Mouse (Mus musculus) G1E (cell line): Measurements from ENCODE around the gene Emx2. TPM values are rescaled to one million over a fixed set of nuclear protein-coding genes. Genes with fewer than 3 reads are reported as not detected.

Source experiments
- ATAC-seq: 2 replicates; pipeline ENCODE4 v1.8.0; 2016; ENCODE audit warnings: mild to moderate bottlenecking; ENCODE audit not compliant: insufficient number of reproducible peaks, poor library complexity, low FRiP score, severe bottlenecking; ENCODE audit errors: extremely low read depth
- DNase-seq: peaks from one replicate; pipeline ENCODE4 v3.0.0; 2012; ENCODE audit warnings: low spot score
- H3K27me3 ChIP-seq: 2 replicates; pipeline ENCODE4 v1.6.1; 2012; ENCODE audit warnings: mild to moderate bottlenecking, low read length, inconsistent platforms; ENCODE audit not compliant: insufficient read depth
- H3K36me3 ChIP-seq: replicated peaks from 2 replicates; pipeline ENCODE3; 2012; ENCODE audit warnings: mild to moderate bottlenecking, inconsistent platforms
- H3K4me1 ChIP-seq: 2 replicates; pipeline ENCODE4 v1.6.1; 2012; ENCODE audit warnings: low read depth, low read length, inconsistent platforms, mixed read lengths; ENCODE audit not compliant: insufficient read depth
- H3K4me3 ChIP-seq: 2 replicates; pipeline ENCODE4 v1.5.1; 2012; ENCODE audit warnings: low read depth, mild to moderate bottlenecking, inconsistent platforms, low read length, moderate library complexity, mixed read lengths
- H3K9me3 ChIP-seq: replicated peaks from 2 replicates; pipeline ENCODE4 v1.6.1; 2012; ENCODE audit warnings: inconsistent platforms
- CTCF ChIP-seq: IDR thresholded peaks from 2 replicates; pipeline ENCODE4 v1.5.1; 2012; ENCODE audit warnings: low read depth, low read length, inconsistent platforms, mixed read lengths
- GATA1 ChIP-seq: IDR thresholded peaks from 2 replicates; pipeline ENCODE4 v1.6.1; 2012; ENCODE audit warnings: borderline replicate concordance, low read length, inconsistent platforms, mixed read lengths
- GATA2 ChIP-seq: IDR thresholded peaks from 2 replicates; pipeline ENCODE4 v1.6.1; 2012; ENCODE audit warnings: low read depth, low read length, inconsistent platforms, borderline replicate concordance
- POLR2AphosphoS5 ChIP-seq: IDR thresholded peaks from 2 replicates; pipeline ENCODE4 v1.6.1; 2012; ENCODE audit warnings: low read depth, low read length, inconsistent platforms; ENCODE audit not compliant: insufficient replicate concordance
- TAL1 ChIP-seq: conservative IDR thresholded peaks from 2 replicates; pipeline ENCODE4 v1.6.1; 2012; ENCODE audit warnings: low read depth, low read length, inconsistent platforms, mixed read lengths
- polyA plus RNA-seq: library from polyadenylated mRNA; stranded (reverse); fragments of >175 nt; gene quantifications from 2 replicates; pipeline ENCODE4 v1.2.3, GENCODE M21; 2012
- total RNA-seq, 2 experiments: library from RNA; stranded (forward) in 1 of 2; stranded (reverse) in 1 of 2; fragments of 200-1000 nt in 1 of 2; fragments of >200 nt in 1 of 2; fragmentation: Nextera tagmentation in 1 of 2; gene quantifications; 2 replicates each; pipeline ENCODE4 v1.2.3; 2014 to 2017

Emx2 gene
- total and polyA plus RNA-seq, 3 experiments = 4.7 TPM; not detected in 2

DNA sequence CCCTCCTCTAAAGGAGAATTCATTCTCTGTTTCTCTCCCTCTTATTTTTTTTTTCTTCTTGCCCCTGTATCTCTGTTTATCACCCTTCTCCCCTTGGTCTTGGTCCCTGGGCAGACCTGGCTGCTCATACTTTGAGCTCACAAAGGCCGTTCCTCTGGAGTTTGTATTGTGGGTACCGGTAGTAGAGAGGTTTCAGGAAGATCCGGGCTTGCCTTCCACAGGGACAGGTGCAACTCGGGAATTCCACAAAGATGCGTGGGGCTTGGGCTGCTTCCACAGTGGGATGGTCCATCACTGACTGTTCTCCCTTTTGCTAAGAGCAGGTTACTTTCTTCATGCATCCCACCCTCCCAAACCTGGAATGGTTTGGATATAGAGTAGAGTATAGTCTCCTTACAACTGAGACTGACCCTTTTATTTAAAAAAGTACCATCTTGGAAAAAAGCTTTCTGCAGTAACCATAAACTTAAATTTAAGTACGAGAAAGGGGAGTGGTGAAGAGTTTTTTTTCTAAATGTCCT is 8.3 kb downstream of the Emx2 start:
- no peak for TF ChIP-seq TAL1
- no peak for TF ChIP-seq GATA2
- TF ChIP-seq GATA1 = no peak
- no peak for TF ChIP-seq POLR2AphosphoS5
- no peak for TF ChIP-seq CTCF
- Histone ChIP-seq H3K27me3 (peaks cover 38% of the 10 kb centered on the region), H3K4me1 (no peaks in the 10 kb centered on the region), H3K4me3 (no peak overlapping the region), H3K9me3 (0 out of 2 replicates have a peak, but pooled peaks cover 2% of the 10 kb centered on the region), H3K36me3 (no peaks in the 10 kb centered on the region)
- ATAC-seq = no peak
- DNase-seq = no peak

DNA sequence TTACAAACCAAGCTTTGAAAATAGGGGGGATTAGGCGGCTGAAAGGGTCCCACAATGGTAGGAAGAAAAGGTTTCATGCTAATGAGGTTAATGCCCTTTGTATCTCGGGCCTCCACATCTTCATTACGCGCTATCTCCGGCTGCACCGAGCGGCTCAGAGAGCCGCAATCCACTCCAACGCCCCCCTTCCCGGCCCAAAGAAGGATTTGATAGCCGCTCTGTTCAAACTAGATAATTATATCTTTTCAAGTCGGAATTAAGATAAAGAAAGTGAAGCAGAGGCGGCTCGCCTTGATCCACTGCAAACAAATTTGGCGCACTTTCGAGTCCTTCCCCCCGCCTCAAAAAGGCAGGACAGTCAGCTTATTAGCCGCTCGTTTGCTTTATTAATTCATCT is 8.8 kb downstream of the Emx2 start:
- TF ChIP-seq POLR2AphosphoS5 (no peak), CTCF (no peak), GATA1 (no peak), GATA2 (no peak), TAL1 (no peak)
- DNase-seq (no peak), ATAC-seq (no peak)
- Histone ChIP-seq H3K4me3 (no peak overlapping the region), H3K36me3 (no peaks in the 10 kb centered on the region), H3K9me3 (no peaks in the 10 kb centered on the region), H3K4me1 (no peaks in the 10 kb centered on the region), H3K27me3 (peaks cover 35% of the 10 kb centered on the region)

DNA sequence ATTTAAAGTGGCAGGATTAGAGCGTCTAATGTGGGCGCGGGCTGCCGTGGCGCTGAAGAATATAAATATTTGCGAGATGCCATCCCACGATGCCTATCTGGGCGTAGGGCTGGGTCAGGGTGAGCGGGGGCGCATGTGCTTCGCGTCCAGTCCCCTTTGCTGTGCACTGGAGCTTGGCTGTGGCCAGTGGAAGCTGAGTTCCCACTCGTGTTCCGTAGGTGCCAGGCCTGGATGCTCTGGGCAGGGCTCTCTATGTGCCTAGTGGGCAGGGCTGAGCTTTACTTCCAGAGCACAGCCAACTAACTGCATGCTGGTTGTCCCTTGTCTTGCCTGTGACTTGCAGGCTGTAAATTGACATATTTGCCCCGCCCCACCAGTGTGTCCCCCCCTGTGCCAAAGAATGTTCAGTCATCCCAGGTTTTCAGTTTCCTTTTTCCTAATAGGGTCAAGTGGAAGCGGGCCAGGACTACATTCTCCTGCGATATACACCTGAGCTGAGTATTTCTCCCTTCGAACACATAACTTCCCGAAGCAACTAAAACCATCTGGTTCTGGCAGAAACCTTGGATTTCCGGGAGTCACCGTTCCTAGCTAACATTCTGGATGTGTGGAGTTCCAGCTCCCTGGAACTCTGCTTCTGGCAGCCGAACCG is 9.4 kb downstream of the Emx2 start:
- H3K27me3 ChIP-seq = peaks cover 35% of the 10 kb centered on the region
- no peak for ATAC-seq

DNA sequence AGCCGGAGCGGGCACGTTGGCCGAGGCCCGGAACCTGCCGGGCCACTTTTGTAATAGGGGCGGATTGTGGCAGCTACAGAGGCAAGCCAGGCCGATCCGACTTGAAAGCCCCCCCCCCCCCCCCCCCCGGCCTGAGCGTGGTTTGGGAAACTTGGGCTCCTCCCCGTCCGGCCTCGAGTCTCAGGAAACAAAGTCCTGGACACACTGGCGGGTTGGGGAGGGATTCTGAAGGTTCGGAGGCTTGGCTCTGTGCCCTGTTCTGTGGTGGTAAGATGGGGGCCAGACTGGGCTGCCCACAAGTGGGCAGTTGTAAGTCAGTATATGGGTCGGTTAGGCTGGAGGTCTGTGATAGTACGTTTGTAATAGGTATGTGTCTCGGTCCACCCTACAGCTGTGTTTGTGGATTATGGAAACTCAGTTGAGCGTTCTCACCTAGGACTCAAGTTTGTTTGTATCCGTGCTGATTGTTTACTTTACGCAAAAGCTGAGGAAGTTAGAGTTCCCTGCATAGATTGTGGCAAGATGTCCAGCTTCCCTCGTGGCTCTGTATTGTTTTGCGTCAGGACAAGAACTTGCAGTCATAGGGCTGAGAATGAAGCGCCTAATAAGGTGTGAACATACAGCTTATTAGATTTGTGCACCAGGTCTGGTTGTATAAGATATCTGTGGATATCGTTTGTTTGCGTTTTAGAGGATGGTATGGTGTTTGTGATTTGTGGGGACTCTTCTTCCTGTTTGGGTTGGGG is 10.1 kb downstream of the Emx2 start:
- H3K9me3 ChIP-seq = no peaks in the 10 kb centered on the region
- no peak overlapping the region for H3K4me3 ChIP-seq
- no peak for DNase-seq
- H3K36me3 ChIP-seq = no peaks in the 10 kb centered on the region
- H3K4me1 ChIP-seq = no peaks in the 10 kb centered on the region
- peaks cover 33% of the 10 kb centered on the region for H3K27me3 ChIP-seq
- TF ChIP-seq CTCF (no peak), TAL1 (no peak), GATA1 (no peak), GATA2 (no peak)
- ATAC-seq = no peak

More for the DNA sequence above, 9.4 kb downstream of the Emx2 start:
- DNase-seq = no peak
- no peak overlapping the region for H3K4me3 ChIP-seq
- no peaks in the 10 kb centered on the region for H3K4me1 ChIP-seq
- H3K36me3 ChIP-seq = no peaks in the 10 kb centered on the region
- TF ChIP-seq POLR2AphosphoS5 (no peak), GATA2 (no peak), GATA1 (no peak), CTCF (no peak), TAL1 (no peak)
- H3K9me3 ChIP-seq = no peaks in the 10 kb centered on the region

DNA sequence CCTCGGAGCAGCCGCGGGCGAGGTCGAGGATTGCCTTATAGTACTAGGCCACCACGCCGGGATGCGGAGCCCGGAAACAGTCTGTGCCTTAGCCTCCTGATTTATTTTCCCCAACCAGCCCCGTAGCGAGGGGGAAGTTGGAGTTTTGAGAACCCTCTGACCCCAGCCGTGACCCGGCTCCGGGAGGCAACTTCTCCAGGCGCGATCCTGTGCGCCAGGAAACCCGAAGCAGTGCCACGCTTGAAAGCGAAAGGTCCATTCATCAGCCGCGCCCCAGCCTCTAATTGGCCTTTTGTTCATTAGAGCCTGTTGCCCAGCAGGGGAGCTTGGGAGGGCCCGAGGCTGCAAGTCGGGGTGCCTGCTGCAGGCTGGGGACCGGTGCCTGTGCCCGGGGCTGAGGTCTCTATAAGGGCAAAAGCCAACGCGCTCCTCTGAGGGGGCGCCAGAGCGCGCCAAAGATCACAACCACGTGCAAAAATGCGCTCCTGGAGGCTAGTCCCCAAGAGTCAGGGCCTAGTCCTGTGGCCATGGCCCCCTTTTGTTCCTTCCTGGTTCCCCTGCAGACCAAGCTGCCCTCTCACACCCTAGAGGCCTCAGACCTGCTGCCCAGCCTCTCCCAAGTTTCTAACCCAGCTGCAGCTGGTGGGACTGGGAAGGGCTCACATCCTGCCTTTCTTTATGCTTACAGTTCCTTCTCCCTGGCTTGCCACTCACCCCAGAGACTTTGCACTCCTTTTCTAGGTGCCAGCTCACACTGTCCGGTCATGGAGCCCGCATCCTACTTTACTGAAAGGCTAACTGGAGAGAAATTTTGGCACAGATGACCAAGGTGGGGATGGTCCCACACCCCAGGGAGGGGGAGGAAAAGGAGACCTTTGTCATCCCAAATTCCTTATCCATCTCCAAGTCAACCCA is 11.1 kb downstream of the Emx2 start:
- Histone ChIP-seq H3K4me1 (no peaks in the 10 kb centered on the region), H3K27me3 (peaks cover 33% of the 10 kb centered on the region), H3K9me3 (no peaks in the 10 kb centered on the region), H3K4me3 (no peak overlapping the region), H3K36me3 (no peaks in the 10 kb centered on the region)
- DNase-seq = no peak
- no peak for ATAC-seq
- TF ChIP-seq CTCF (no peak), GATA2 (no peak), GATA1 (no peak), POLR2AphosphoS5 (no peak), TAL1 (no peak)
